Mouse (Mus musculus) heart, embryonic 13.5 days (tissue): ENCODE measurements around the gene 1700092M07Rik. TPM values are rescaled to one million over a fixed set of nuclear protein-coding genes. Genes with fewer than 3 reads are reported as not detected.
"Not testable (repeated sequence)": the region's sequence is repeated elsewhere in the genome, so short reads cannot be mapped to it uniquely, and the experiment has no call there.

ENCODE experiments used
- ATAC-seq: fragments of 200-750 bp; cut with Nextera tagmentation; 2 replicates; pipeline ENCODE4 v1.8.0; 2017; ENCODE audit warnings: moderate TSS enrichment; ENCODE audit not compliant: insufficient number of reproducible peaks, low FRiP score, low TSS enrichment; ENCODE audit errors: extremely low read depth
- H3K27ac ChIP-seq: fragments of 300-500 bp; sonication (generic); replicated peaks from 2 replicates; pipeline ENCODE4 v1.5.1; 2015; ENCODE audit warnings: moderate library complexity, mild to moderate bottlenecking, inconsistent platforms
- H3K27me3 ChIP-seq: fragments of 300-500 bp; sonication (generic); replicated peaks from 2 replicates; pipeline ENCODE4 v1.6.1; 2015; ENCODE audit warnings: mild to moderate bottlenecking, inconsistent platforms
- H3K36me3 ChIP-seq: fragments of 300-500 bp; sonication (generic); 2 replicates; pipeline ENCODE4 v1.6.1; 2015; ENCODE audit warnings: mild to moderate bottlenecking, inconsistent platforms
- H3K4me1 ChIP-seq: fragments of 300-500 bp; sonication (generic); 2 replicates; pipeline ENCODE4 v1.6.1; 2015; ENCODE audit warnings: inconsistent platforms
- H3K4me2 ChIP-seq: fragments of 300-500 bp; sonication (generic); 2 replicates; pipeline ENCODE4 v1.6.1; 2015; ENCODE audit warnings: inconsistent platforms, mild to moderate bottlenecking, moderate library complexity
- H3K4me3 ChIP-seq: fragments of 300-500 bp; sonication (generic); 2 replicates; pipeline ENCODE4 v1.5.1; 2015; ENCODE audit warnings: moderate library complexity, mild to moderate bottlenecking, inconsistent platforms
- H3K9ac ChIP-seq: fragments of 300-500 bp; sonication (generic); 2 replicates; pipeline ENCODE4 v1.6.1; 2015; ENCODE audit warnings: inconsistent platforms, mild to moderate bottlenecking, moderate library complexity
- H3K9me3 ChIP-seq: fragments of 300-500 bp; sonication (generic); 2 replicates; pipeline ENCODE4 v1.6.1; 2016; ENCODE audit warnings: inconsistent platforms
- WGBS: fragments of 180-500 bp; shearing (Covaris S2); methylation state at CpG from one replicate; pipeline ENCODE4 v1.1.7; 2015; ENCODE audit warnings: mixed read lengths; 5-methylcytosine and 5-hydroxymethylcytosine counted together
- polyA plus RNA-seq: library from polyadenylated mRNA; unstranded; fragments of >200 nt; fragmentation: Nextera tagmentation; extraction: Ambion mirVana; gene quantifications from 2 replicates; pipeline ENCODE4 v1.2.1, GENCODE M21; 2015

1700092M07Rik gene
- polyA plus RNA-seq, 1 experiment from 2014 or later, result 1.3 TPM

DNA sequence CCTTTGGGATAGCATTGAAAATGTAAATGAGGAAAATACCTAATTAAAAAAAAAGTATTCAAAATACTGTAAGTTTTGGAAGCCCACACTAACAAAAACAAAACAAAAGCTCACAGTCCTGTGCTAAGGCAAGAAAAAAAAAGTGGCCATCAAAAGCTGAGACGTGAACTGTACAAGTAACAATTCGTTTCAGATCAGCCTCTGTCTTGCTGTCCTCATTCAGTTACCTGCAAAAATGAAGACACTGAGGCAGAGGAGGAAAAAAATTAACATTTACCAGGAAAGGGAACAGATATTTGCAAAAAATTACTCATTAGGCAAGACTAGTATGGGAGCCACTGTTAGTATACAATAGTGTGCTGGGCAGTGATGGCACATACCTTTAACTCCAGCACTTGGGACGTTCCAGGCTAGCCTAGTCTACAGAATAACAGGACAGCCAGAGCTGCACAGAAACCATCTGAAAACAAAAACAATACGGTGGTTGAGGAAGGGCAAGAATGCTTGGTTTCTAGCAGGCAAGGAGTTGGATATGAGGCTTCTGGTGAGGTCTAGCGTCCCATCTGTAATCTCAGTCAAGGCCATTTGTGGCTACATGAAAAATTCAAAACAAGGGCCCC is 12.9 kb upstream of the 1700092M07Rik start:
- H3K9me3 ChIP-seq, result no peaks in the 10 kb centered on the region
- peaks cover 33% of the 10 kb centered on the region for H3K36me3 ChIP-seq
- H3K4me1 ChIP-seq, result peaks cover 27% of the 10 kb centered on the region
- H3K27ac ChIP-seq, result no peak overlapping the region
- no peak overlapping the region for H3K4me3 ChIP-seq
- H3K9ac ChIP-seq, result no peak overlapping the region
- ATAC-seq, result no peak
- H3K4me2 ChIP-seq, result no peak overlapping the region
- no peaks in the 10 kb centered on the region for H3K27me3 ChIP-seq
- whole genome bisulfite sequencing, result 24% methylated on average over 5 of the region's 5 CpGs

DNA sequence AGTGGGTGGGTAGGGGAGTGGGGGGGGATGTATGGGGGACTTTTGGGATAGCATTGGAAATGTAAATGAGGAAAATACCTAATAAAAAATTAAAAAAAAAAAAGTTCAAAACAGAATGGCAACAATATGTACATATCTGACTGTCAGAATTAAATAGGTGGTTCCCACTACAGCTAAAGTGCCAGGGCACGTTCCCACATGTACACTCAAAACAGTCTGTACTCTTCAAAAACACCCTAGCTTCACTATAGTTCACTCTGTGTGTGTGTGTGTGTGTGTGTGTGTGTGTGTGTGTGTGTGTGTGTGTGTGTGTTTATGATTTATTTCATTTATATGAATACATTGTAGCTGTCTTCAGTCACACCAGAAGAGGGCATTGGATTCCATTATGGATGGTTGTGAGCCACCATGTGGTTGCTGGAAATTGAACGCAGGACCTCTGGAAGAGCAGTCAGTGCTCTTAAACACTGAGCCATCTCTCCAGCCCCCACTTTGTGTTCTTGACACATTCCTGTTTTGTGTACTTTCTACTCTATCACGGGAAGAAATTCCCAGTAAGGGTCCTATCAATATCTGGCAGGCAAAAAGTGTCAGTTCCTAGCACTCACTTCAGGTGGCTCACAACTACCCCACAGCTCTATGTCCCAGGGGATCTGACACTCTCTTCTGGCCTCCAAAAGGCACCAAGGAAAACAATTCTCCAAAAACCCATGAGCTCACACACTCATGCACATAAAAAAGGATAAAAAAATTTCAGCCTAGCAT is 12.0 kb upstream of the 1700092M07Rik start:
- not testable (repeated sequence) for H3K4me3 ChIP-seq, ATAC-seq, H3K4me2 ChIP-seq, H3K9me3 ChIP-seq, H3K9ac ChIP-seq, H3K27ac ChIP-seq, H3K27me3 ChIP-seq
- Histone ChIP-seq H3K36me3 (peaks cover 33% of the 10 kb centered on the region), H3K4me1 (peaks cover 27% of the 10 kb centered on the region)
- WGBS, result 53% methylated on average over 3 of the region's 3 CpGs

DNA sequence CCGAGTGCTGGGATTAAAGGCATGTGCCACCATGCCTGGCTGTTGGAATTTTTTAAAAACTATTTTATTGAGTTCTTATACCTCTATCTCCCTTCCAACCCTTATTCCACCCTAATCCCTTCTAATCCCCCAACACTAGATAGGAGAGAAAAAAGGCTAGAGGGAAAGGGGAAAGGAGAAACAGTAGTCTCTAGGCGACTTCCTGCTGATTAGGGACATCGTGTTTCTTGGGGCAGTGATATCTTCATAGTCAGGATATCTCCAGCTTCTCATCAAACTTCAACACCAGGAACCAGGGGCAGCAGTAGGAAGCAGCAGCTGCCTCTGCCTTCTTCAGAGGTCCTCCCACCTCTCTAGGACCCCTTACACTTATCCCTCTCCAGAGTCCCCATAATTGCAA is 6.2 kb upstream of the 1700092M07Rik start:
- no peak overlapping the region for H3K4me2 ChIP-seq
- H3K27me3 ChIP-seq, result 0 out of 2 replicates have a peak, but pooled peaks cover 4% of the 10 kb centered on the region
- no peaks in the 10 kb centered on the region for H3K9me3 ChIP-seq
- no peak overlapping the region for H3K4me3 ChIP-seq
- H3K4me1 ChIP-seq, result peaks cover 9% of the 10 kb centered on the region
- peaks cover 18% of the 10 kb centered on the region for H3K36me3 ChIP-seq
- H3K27ac ChIP-seq, result no peak overlapping the region
- H3K9ac ChIP-seq, result no peak overlapping the region
- ATAC-seq, result no peak
- WGBS, result 55% methylated on average over 3 of the region's 3 CpGs

GRCm38 (mm10) chr19:8735389-8736159 is 4.9 kb upstream of the 1700092M07Rik start, which contains the start of gene Wdr74:
Gene Wdr74 (plus strand): TSS chr19:8735827.
- peak within 1 kb of the TSS; percentile 92 for H3K9ac ChIP-seq
- H3K9me3 ChIP-seq, result no peaks in the 10 kb centered on the region
- 0 out of 2 replicates have a peak, but pooled peaks cover 4% of the 10 kb centered on the region for H3K27me3 ChIP-seq
- peaks cover 13% of the 10 kb centered on the region for H3K4me1 ChIP-seq
- H3K4me3 ChIP-seq, result peak within 1 kb of the TSS; percentile 96
- peak; percentile 80 for ATAC-seq
- peak within 1 kb of the TSS; percentile 93 for H3K4me2 ChIP-seq
- WGBS, result under 1% methylated on average over 32 of the region's 32 CpGs
- peaks cover 30% of the 10 kb centered on the region for H3K36me3 ChIP-seq
- H3K27ac ChIP-seq, result peak within 1 kb of the TSS; percentile 74

GRCm38 (mm10) chr19:8736160-8736467 is 4.4 kb upstream of the 1700092M07Rik start:
- Histone ChIP-seq H3K9me3 (no peaks in the 10 kb centered on the region), H3K36me3 (peaks cover 33% of the 10 kb centered on the region), H3K9ac (peak overlapping the region; percentile 92), H3K4me2 (peak overlapping the region; percentile 93), H3K27ac (peak overlapping the region; percentile 71), H3K27me3 (0 out of 2 replicates have a peak, but pooled peaks cover 4% of the 10 kb centered on the region), H3K4me3 (peak overlapping the region; percentile 96), H3K4me1 (peaks cover 18% of the 10 kb centered on the region)
- ATAC-seq, result peak; percentile 12; the same call in 1 of the 2 replicates
- 2% methylated on average over 11 of the region's 11 CpGs for WGBS

DNA sequence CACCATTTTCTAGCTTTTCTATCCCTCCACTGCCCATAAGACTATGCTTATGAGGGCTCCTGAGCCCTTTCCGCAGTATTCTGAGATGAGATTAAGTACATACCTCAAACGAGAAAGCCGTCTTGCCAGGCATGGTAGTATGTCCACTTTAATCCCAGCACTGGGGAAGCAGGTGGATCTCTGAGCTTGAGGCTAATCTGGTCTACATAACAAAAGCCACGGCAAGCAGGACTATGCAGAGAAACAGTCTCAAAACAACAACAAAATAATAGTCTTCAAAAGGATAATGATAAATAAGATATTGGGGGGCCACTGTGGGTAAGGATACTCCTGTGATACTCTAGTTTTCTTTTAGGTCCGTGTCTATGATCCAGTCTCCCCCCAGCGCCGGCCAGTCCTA is 1.6 kb upstream of the 1700092M07Rik start:
- H3K9me3 ChIP-seq, result no peaks in the 10 kb centered on the region
- WGBS, result 89% methylated on average over 7 of the region's 7 CpGs
- H3K4me3 ChIP-seq, result no peak overlapping the region
- no peaks in the 10 kb centered on the region for H3K27me3 ChIP-seq
- peaks cover 46% of the 10 kb centered on the region for H3K36me3 ChIP-seq
- no peak overlapping the region for H3K27ac ChIP-seq
- H3K4me2 ChIP-seq, result no peak overlapping the region
- peaks cover 34% of the 10 kb centered on the region for H3K4me1 ChIP-seq
- no peak for ATAC-seq
- H3K9ac ChIP-seq, result no peak overlapping the region

GRCm38 (mm10) chr19:8739646-8740045 is 872 bp upstream of the 1700092M07Rik start:
- Histone ChIP-seq H3K9ac (no peak overlapping the region), H3K4me3 (no peak overlapping the region), H3K27ac (no peak overlapping the region), H3K4me2 (no peak overlapping the region), H3K4me1 (peaks cover 34% of the 10 kb centered on the region), H3K9me3 (no peaks in the 10 kb centered on the region), H3K27me3 (no peaks in the 10 kb centered on the region), H3K36me3 (peaks cover 53% of the 10 kb centered on the region)
- ATAC-seq, result no peak
- WGBS, result 89% methylated on average over 6 of the region's 6 CpGs

DNA sequence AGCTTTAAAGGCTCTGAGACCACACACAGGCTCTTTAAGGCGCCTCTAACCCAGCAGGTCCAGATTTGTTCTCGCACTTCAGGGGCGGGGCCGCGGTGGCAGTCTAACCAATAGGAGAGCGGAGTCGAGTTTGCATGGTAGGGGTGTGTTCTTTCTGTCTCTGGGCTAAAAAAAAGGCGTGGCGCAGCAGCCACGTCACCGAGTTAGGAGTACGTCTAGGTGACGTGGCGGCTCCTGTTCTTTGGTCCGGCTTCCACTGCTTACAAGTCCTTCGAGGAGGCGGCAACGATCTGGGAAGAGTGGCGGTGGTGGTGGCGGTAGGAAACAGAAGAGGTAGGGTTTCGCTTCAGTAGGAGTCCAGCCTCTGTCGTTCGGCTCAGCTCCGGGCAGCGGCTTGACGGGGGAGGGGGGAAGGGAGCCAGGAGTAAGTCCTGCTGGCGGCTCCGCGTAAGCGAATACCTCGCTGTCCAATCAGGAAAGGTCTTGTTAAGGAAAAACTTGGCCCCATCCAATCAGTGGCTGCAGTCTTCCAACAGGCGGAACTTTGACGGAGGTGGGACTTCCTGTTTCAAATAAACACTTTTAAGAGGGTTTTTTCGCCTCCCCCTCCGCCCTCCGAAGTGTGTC is 838 bp downstream of the 1700092M07Rik start, which contains the start of gene Stx5a:
Gene Stx5a, plus strand, starts transcription at position 171 of the 627 bp plus-strand sequence.
- peak; percentile 95 for ATAC-seq
- under 1% methylated on average over 36 of the region's 36 CpGs for WGBS

GRCm38 (mm10) chr19:8742176-8742575 is 1.7 kb downstream of the 1700092M07Rik start:
- Histone ChIP-seq H3K4me2 (peak overlapping the region; percentile 100), H3K4me1 (peaks cover 25% of the 10 kb centered on the region), H3K27ac (peak overlapping the region; percentile 98), H3K9ac (peak overlapping the region; percentile 97), H3K4me3 (peak overlapping the region; percentile 98), H3K27me3 (no peaks in the 10 kb centered on the region), H3K9me3 (no peaks in the 10 kb centered on the region), H3K36me3 (peaks cover 79% of the 10 kb centered on the region)
- no peak for ATAC-seq
- WGBS, result 12% methylated on average over 14 of the region's 14 CpGs

More for the DNA sequence above, 838 bp downstream of the 1700092M07Rik start, which contains the start of gene Stx5a:
- Histone ChIP-seq H3K4me3 (peak within 1 kb of the TSS; percentile 98), H3K4me2 (peak within 1 kb of the TSS; percentile 100), H3K9me3 (no peaks in the 10 kb centered on the region), H3K9ac (peak within 1 kb of the TSS; percentile 97), H3K36me3 (peaks cover 71% of the 10 kb centered on the region), H3K4me1 (peaks cover 30% of the 10 kb centered on the region), H3K27me3 (no peaks in the 10 kb centered on the region), H3K27ac (peak within 1 kb of the TSS; percentile 98)

DNA sequence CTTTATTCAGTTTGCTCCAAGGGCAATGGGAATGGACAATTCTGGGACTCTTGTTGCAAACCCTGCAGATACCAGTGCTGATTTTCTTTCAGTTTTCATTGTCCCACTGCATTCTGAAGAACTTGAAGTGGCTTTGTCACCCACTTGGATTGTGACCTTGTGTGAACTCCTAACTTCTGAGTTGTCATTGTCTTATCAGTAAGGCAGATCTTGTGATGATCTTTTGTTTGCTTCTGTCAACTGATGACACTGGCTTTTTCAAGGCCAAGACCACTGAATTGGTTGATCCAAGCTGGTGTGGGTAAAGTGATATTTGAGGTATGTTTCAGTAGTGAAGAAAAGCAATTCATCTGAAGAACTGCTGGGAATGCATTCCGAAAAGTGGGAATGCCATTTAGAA is 4.9 kb downstream of the 1700092M07Rik start:
- Histone ChIP-seq H3K36me3 (peaks cover 83% of the 10 kb centered on the region), H3K27me3 (no peaks in the 10 kb centered on the region), H3K9me3 (no peaks in the 10 kb centered on the region), H3K4me2 (no peak overlapping the region), H3K9ac (no peak overlapping the region), H3K4me1 (peaks cover 23% of the 10 kb centered on the region), H3K4me3 (no peak overlapping the region), H3K27ac (no peak overlapping the region)
- ATAC-seq, result no peak
- WGBS, result 90% methylated on average over 1 of the region's 1 CpGs

- ATAC-seq, result no peak
- Histone ChIP-seq H3K27me3 (no peaks in the 10 kb centered on the region), H3K4me3 (no peak overlapping the region), H3K4me1 (peaks cover 13% of the 10 kb centered on the region), H3K4me2 (no peak overlapping the region), H3K9me3 (no peaks in the 10 kb centered on the region), H3K27ac (no peak overlapping the region), H3K9ac (no peak overlapping the region), H3K36me3 (peaks cover 98% of the 10 kb centered on the region)
- 68% methylated on average over 2 of the region's 2 CpGs for WGBS
Observed at GRCm38 (mm10) chr19:8747368-8747767, 6.8 kb downstream of the 1700092M07Rik start.
